Mouse (Mus musculus) large intestine, adult 2 months (tissue): ENCODE measurements around the gene Bud23. TPM values are rescaled to one million over a fixed set of nuclear protein-coding genes. Genes with fewer than 3 reads are reported as not detected.
"Not testable (repeated sequence)": the region's sequence is repeated elsewhere in the genome, so short reads cannot be mapped to it uniquely, and the experiment has no call there.

Source experiments
- DNase-seq: peaks from one replicate; pipeline ENCODE4 v3.0.0-alpha.2; 2012; ENCODE audit warnings: low read depth, low spot score
- WGBS: fragments of 180-500 bp; shearing (Covaris S2); methylation state at CpG from one replicate; pipeline ENCODE4 v1.1.7; 2018; 5-methylcytosine and 5-hydroxymethylcytosine counted together
- polyA plus RNA-seq: library from polyadenylated mRNA; depleted of rRNA; stranded (reverse); fragments of >200 nt; gene quantifications from 2 replicates; pipeline ENCODE4 v1.2.3, GENCODE M21; 2012; rRNA removed

The Bud23 gene
- polyA plus RNA-seq: 52.2 and 65.6 TPM in 2 replicates

- WGBS: 59% methylated on average over 9 of the region's 9 CpGs
- not testable (repeated sequence) for DNase-seq
These were observed at the start of gene Bud23 for GRCm38 (mm10) chr5:135064909-135065446. Gene Bud23, minus strand, starts transcription at chr5:135064959.

GRCm38 (mm10) chr5:135113782-135114181 is 49.0 kb upstream of the Bud23 start:
- WGBS: 83% methylated on average over 12 of the region's 12 CpGs
- no peak for DNase-seq

- 60% methylated on average over 6 of the region's 6 CpGs for WGBS
- no peak for DNase-seq
These were observed 45.2 kb upstream of the Bud23 start for GRCm38 (mm10) chr5:135109976-135110375.

GRCm38 (mm10) chr5:135109426-135109825 is 44.7 kb upstream of the Bud23 start:
- no peak for DNase-seq
- 75% methylated on average over 3 of the region's 3 CpGs for whole genome bisulfite sequencing

- 34% methylated on average over 6 of the region's 6 CpGs for WGBS
- no peak for DNase-seq
These were observed 44.3 kb upstream of the Bud23 start for GRCm38 (mm10) chr5:135109017-135109416.

- 2% methylated on average over 40 of the region's 40 CpGs for WGBS
- peak; percentile 61 for DNase-seq
These were observed 43.1 kb upstream of the Bud23 start for GRCm38 (mm10) chr5:135107521-135108501.

- peak; percentile 87 for DNase-seq
- WGBS: under 1% methylated on average over 48 of the region's 48 CpGs
These were observed 42.0 kb upstream of the Bud23 start for GRCm38 (mm10) chr5:135106758-135107256.

- WGBS: 59% methylated on average over 11 of the region's 11 CpGs
- DNase-seq: no peak
These were observed 39.4 kb upstream of the Bud23 start for GRCm38 (mm10) chr5:135103999-135104660.

GRCm38 (mm10) chr5:135100981-135101380 is 36.2 kb upstream of the Bud23 start:
- no peak for DNase-seq
- WGBS: 41% methylated on average over 1 of the region's 1 CpGs

GRCm38 (mm10) chr5:135089653-135090052 is 24.9 kb upstream of the Bud23 start, which contains the start of gene Mlxipl:
Gene Mlxipl, plus strand, starts transcription at chr5:135089890.
- WGBS: 3% methylated on average over 39 of the region's 39 CpGs
- peak; percentile 33 for DNase-seq

GRCm38 (mm10) chr5:135086871-135087270 is 22.1 kb upstream of the Bud23 start:
- WGBS: 56% methylated on average over 4 of the region's 4 CpGs

GRCm38 (mm10) chr5:135080539-135080938 is 15.8 kb upstream of the Bud23 start:
- no peak for DNase-seq
- WGBS: 68% methylated on average over 5 of the region's 5 CpGs

More at GRCm38 (mm10) chr5:135086871-135087270, 22.1 kb upstream of the Bud23 start:
- DNase-seq: no peak

GRCm38 (mm10) chr5:135079578-135079977 is 14.8 kb upstream of the Bud23 start:
- WGBS: 85% methylated on average over 2 of the region's 2 CpGs
- no peak for DNase-seq

- 1% methylated on average over 11 of the region's 11 CpGs for WGBS
- DNase-seq: no peak
These were observed 13.7 kb upstream of the Bud23 start for GRCm38 (mm10) chr5:135078482-135078810.

GRCm38 (mm10) chr5:135077564-135078481 is 13.1 kb upstream of the Bud23 start, which contains the start of gene Vps37d:
Gene Vps37d, minus strand, starts transcription at chr5:135078266.
- DNase-seq: peak; percentile 56

GRCm38 (mm10) chr5:135076931-135077505 is 12.3 kb upstream of the Bud23 start:
- no peak for DNase-seq
- 28% methylated on average over 14 of the region's 14 CpGs for WGBS

More at GRCm38 (mm10) chr5:135077564-135078481, 13.1 kb upstream of the Bud23 start, which contains the start of gene Vps37d:
- WGBS: under 1% methylated on average over 78 of the region's 83 CpGs

- no peak for DNase-seq
- WGBS: 74% methylated on average over 14 of the region's 14 CpGs
These were observed 11.6 kb upstream of the Bud23 start for GRCm38 (mm10) chr5:135076368-135076767.

GRCm38 (mm10) chr5:135075655-135076054 is 10.9 kb upstream of the Bud23 start:
- 71% methylated on average over 4 of the region's 4 CpGs for WGBS
- no peak for DNase-seq
